In genomic region chr3:41230961-41231377, GRCm38 (mm10) we compare ENCODE assay signal across 30 mouse cellular contexts.
DNase-seq lines count a peak whose midpoint lies in the region; ATAC-seq and TF ChIP-seq lines count a peak whose summit lies in the region.
"Had no signal": no experiment of that assay in that cellular context is flagged by ENCODE, and none has a peak within 500 bp of the region (broad histone marks: within the 10 kb centered on the region; RNA-seq: fewer than 3 reads in every experiment).

No protein-coding gene starts in this region.

- intact Hi-C loops in left cerebral cortex, postnatal 4 days (cut with DNase I): no loop called here

- ATAC-seq in erythroblast, adult 5-6 weeks (replicated peaks; ENCODE audit: low FRiP score, poor library complexity, severe bottlenecking): no peak
- no peak for ATAC-seq in erythroid progenitor cell, adult 5-6 weeks (replicated peaks; ENCODE audit: low FRiP score, poor library complexity, severe bottlenecking)
- ATAC-seq in stomach, postnatal 0 days (ENCODE audit: low FRiP score, low TSS enrichment): no peak
- ATAC-seq: forebrain, postnatal 0 days; hindbrain, embryonic 16.5 days; intestine, embryonic 15.5 days; lung, postnatal 0 days had no signal

- 90% methylated on average over 3 of the region's 3 CpGs for WGBS in stomach, postnatal 0 days

- H3K27me3 ChIP-seq in stomach, postnatal 0 days (ENCODE audit: control insufficient read depth, insufficient read depth, low read length): no peaks in the 10 kb centered on the region
- H3K27me3 ChIP-seq: embryonic facial prominence, embryonic 13.5 days; forebrain, embryonic 12.5 days; intestine, embryonic 15.5 days; limb, embryonic 15.5 days; liver, embryonic 13.5 days; megakaryocyte, embryonic 14.5 days; midbrain, embryonic 12.5 days; neural tube, embryonic 13.5 days had no signal

- DNase-seq in left cerebral cortex, postnatal 4 days: peak; percentile 60
- no peak for DNase-seq in left cerebral cortex, adult 11 months (ENCODE audit: low spot score)
- peak; percentile 85 to 89 for DNase-seq in cerebellum, adult 18-20 months
- DNase-seq in cerebellum, postnatal 10 days: peak; percentile 89 to 92
- DNase-seq in stomach, postnatal 0 days (ENCODE audit: low spot score): no peak
- DNase-seq: B cell, adult 2 months; embryo, embryonic 11 days; forebrain, postnatal 0 days; gastrocnemius, postnatal 10 days; kidney, adult 8-10 months; kidney, postnatal 4 days; liver, embryonic 13.5 days; lung, adult 18-20 months; lung, postnatal 4 days; right cerebral cortex, postnatal 14 days; thymus, postnatal 14 days had no signal

- H3K9ac ChIP-seq in stomach, postnatal 0 days (ENCODE audit: low read length): no peak overlapping the region
- H3K9ac ChIP-seq: embryonic facial prominence, embryonic 13.5 days; forebrain, embryonic 12.5 days; forebrain, postnatal 0 days; intestine, embryonic 15.5 days; limb, embryonic 15.5 days; liver, embryonic 13.5 days; midbrain, embryonic 12.5 days; neural tube, embryonic 13.5 days had no signal

- TF ChIP-seq CTCF in stomach, postnatal 0 days (IDR thresholded peaks at IDR 0.05; ENCODE audit: low read depth): no peak

- no peaks in the 10 kb centered on the region for H3K4me1 ChIP-seq in stomach, postnatal 0 days (replicated peaks; ENCODE audit: control insufficient read depth, insufficient read depth)
- H3K4me1 ChIP-seq: intestine, embryonic 15.5 days; limb, embryonic 15.5 days; liver, embryonic 13.5 days had no signal

- H3K9me3 ChIP-seq in stomach, postnatal 0 days (ENCODE audit: control insufficient read depth, low read length): no peaks in the 10 kb centered on the region
- H3K9me3 ChIP-seq: embryonic facial prominence, embryonic 13.5 days; forebrain, embryonic 12.5 days; intestine, embryonic 15.5 days; limb, embryonic 10.5 days; limb, embryonic 15.5 days; liver, embryonic 13.5 days; midbrain, embryonic 12.5 days; neural tube, embryonic 13.5 days had no signal

- H3K27ac ChIP-seq in stomach, postnatal 0 days (replicated peaks): no peak overlapping the region
- H3K27ac ChIP-seq: embryonic facial prominence, embryonic 13.5 days; forebrain, embryonic 12.5 days; intestine, embryonic 15.5 days; kidney, postnatal 0 days; limb, embryonic 10.5 days; limb, embryonic 15.5 days; liver, embryonic 13.5 days; midbrain, embryonic 12.5 days; neural tube, embryonic 13.5 days had no signal

- H3K4me3 ChIP-seq in stomach, postnatal 0 days (ENCODE audit: low read depth, low read length): no peak overlapping the region
- H3K4me3 ChIP-seq: embryonic facial prominence, embryonic 13.5 days; erythroblast, embryonic 14.5 days; forebrain, embryonic 12.5 days; intestine, embryonic 15.5 days; limb, embryonic 10.5 days; limb, embryonic 15.5 days; liver, embryonic 13.5 days; megakaryocyte, embryonic 14.5 days; midbrain, embryonic 12.5 days; neural tube, embryonic 13.5 days had no signal

- no peaks in the 10 kb centered on the region for H3K36me3 ChIP-seq in stomach, postnatal 0 days (ENCODE audit: control insufficient read depth, insufficient read depth, low read length)
- H3K36me3 ChIP-seq: embryonic facial prominence, embryonic 13.5 days; forebrain, embryonic 12.5 days; intestine, embryonic 15.5 days; limb, embryonic 10.5 days; limb, embryonic 15.5 days; liver, embryonic 13.5 days; midbrain, embryonic 12.5 days; neural tube, embryonic 13.5 days had no signal

- H3K4me2 ChIP-seq in stomach, postnatal 0 days (replicated peaks; ENCODE audit: low read depth): no peak overlapping the region
- H3K4me2 ChIP-seq: embryonic facial prominence, embryonic 13.5 days; forebrain, embryonic 12.5 days; intestine, embryonic 15.5 days; limb, embryonic 15.5 days; liver, embryonic 13.5 days; midbrain, embryonic 12.5 days; neural tube, embryonic 13.5 days had no signal

- no peak for TF ChIP-seq EP300 in stomach, postnatal 0 days (optimal IDR thresholded peaks at IDR 0.05)

Comparison
In these comparisons a context has a peak if more than half of its experiments do, and no peak if none do; other contexts are left out.
1. DNase-seq: peak in left cerebral cortex, postnatal 4 days (single experiment), cerebellum, adult 18-20 months (2 of 2) and cerebellum, postnatal 10 days (2 of 2); none in left cerebral cortex, adult 11 months (single experiment) and stomach, postnatal 0 days (single experiment).